Mouse (Mus musculus) ovary, adult 2 months (tissue): ENCODE results near the gene Carmil3. TPM values are rescaled to one million over a fixed set of nuclear protein-coding genes. Genes with fewer than 3 reads are reported as not detected.

Experiments used
- polyA plus RNA-seq: library from polyadenylated mRNA; depleted of rRNA; stranded (reverse); fragments of >200 nt; gene quantifications from 2 replicates; pipeline ENCODE4 v1.2.3, GENCODE M21; 2012; rRNA removed

Carmil3 gene
- polyA plus RNA-seq = 30.9 and 45.4 TPM in 2 replicates

DNA sequence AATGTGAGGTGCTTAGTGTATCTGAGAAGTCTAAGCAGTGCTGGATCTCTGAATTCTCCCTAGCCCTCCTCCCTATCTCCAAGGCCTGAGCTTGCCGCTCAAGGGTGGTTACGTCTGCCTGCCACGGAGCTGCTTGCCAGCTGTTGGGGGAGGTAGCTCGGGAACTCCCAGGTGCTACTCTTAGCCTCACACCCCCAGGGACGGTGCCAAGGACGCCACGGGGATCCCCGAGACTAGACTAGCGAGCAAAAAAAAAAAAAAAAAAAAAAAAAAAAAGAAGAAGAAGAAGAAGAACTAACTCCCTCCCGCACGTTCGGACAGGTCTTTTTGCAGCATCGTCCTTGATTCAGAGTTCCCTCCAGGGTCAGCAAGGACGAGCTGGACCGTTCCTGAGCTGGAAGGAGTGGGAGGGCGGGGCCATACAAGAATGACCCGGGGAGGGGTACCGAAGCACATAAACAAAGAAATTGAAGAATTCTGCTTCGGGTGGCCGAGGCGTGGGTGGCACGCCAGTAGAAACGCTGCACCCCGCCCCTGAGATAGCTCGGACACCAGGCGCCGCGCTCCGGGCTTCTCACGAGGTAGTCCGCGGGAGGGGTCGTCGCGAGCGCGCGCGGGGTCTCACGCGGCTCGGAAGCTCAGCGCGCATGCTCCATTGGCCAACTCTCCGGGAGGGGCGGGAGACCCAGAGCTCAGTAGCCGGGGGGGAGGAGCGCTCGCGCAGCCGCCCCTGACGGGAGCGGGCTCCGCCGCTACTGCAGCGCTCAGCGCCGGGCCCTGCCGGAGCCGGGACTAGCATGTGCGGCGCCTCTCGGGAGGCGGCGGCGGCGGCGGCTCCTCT is at the start of gene Carmil3:
Carmil3 (plus strand) TSS at position 291 of the 841 bp plus-strand sequence.

DNA sequence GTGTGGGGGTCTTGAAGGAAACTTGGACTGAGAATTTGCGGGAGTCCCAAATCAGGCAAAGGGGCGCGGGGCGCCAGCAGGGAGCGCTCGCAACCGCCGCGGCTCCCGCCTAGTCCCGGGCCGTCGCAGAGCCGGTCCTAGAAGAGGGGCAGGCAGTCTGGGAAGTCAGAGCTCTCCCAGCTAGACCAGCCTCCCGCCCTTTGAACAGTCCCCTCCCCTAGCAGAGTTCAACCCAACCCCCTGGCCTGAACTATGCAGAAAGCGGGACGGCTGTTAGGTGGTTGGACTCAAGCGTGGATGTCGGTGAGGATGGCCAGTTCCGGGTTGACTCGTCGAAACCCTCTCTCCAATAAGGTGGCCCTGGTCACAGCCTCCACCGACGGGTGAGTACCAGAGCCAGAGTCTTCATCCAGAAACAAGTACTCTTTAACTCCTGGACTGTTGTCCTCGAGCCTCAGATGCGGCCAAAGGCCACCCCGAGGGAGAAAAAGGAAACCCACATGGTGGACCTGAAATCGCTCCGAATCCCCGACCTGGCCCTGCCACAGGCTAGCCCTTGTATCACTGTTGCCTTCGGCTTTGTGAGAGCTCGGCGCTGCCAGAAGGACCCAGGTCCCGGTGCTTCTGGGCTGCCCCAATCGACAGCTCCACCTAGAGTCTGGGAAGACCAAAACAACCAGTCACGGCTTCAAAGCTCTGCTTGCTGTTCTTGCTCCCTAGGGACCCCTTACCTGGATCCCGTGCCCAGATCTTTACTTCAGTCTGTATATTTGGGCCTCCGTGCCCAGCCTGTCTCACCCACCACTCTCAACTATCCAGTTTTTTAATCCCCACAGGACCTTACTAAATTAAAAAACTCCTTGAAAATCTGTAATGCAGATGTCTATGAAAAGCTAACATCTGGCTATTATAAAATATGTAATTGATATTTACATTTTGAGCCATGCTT is 11.5 kb upstream of the Carmil3 start, which contains the start of gene Dhrs4:
Dhrs4 (plus strand) TSS at position 108 of the 949 bp plus-strand sequence.

DNA sequence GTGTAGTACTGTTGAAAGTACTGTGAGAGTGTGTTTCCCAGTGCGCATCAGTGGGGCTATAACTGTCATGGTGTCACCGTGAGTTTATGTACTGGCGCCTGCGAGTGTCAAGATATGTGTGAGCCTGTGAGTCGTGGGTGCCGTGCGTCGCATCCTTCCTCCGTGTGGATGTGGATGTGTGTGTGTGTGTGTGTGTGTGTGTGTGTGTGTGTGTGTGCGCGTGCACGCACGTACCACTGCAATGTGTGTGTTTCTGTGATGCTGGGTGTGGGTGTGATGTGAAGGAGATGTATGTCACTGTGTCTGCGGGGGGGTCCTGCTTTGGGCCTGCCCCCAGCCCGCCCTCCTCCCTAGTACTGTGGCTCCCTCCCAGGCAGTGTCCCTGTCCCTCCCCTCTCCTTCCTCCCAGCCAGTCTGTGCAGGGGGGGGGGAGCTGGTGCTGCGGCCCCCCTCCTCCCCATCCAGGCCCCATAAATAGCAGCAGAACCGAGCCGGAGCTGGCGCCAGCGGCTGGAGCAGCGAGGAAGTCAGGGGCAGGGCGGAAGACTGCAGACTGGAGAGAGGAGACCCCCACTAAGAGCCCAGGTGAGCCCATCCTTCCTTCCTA is 19.8 kb downstream of the Carmil3 start, which contains the start of gene Cpne6:
Cpne6 (plus strand) TSS at position 321 of the 607 bp plus-strand sequence.

DNA sequence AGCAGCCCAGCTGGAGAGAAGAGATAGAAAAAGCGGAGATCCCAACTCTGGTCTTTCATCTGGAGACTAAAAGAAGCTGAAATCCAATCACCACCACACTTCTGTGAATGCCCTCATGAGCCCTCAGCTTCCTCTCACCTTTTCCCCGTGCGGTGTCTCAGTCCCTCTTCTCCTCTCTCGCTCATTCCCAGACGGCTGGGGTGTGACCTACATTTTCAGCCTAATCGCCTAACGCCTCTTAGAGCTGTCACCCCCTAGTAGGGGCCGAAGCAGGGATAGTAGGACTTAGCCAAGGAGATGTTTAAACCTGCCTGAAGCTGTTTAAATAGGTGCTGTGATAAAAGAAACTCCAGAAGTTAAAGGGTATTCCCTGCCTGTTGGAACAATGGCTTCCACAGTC is 34.3 kb downstream of the Carmil3 start, which contains the start of gene Nrl:
Nrl (minus strand) TSS at position 197 of the 400 bp plus-strand sequence.

DNA sequence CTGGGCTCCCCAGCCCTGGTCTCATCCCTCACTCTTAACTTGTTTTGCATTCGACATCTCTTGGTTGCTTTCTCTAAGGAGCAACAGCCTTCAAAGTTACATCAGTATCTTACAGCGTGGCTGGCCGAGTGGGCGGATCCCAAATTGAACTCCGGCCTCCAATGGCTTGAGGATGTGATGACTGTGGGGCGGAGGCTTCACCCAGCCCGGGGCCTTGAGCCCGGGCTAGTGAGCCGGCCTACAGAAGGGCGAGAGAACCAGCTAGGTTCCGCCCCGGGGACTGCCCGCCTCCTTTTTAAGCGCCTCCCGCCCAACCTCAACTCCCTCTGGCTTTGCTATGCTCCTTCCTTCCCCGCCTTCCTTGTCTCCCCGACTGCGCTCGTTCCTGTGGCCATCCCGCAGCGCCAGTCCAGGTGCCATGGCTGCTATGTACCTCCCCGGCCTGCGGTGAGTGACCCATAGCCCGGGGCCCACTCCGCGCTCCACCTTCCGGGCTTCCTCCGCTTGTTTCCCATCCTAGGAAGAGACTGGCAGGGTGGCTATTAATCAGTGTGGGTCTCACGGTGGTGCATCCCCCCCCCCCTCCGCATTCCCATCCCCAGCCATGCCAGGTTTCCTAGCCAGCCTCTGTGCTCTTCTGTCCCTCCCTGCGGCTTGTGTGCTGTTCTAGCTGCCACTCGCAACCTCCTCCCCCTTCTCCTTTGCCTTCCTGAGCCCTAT is 49.8 kb downstream of the Carmil3 start, which contains the start of gene Pck2:
Pck2 (plus strand) TSS at position 200 of the 720 bp plus-strand sequence.

Other genes starting within 250 kb of the Carmil3 start
- gene Dhrs4, start 11.9 kb upstream of the Carmil3 start, polyA plus RNA-seq = 33.2 and 44.9 TPM in 2 replicates
- 0.11 and 0.29 TPM in 2 replicates for gene Cpne6, start 19.8 kb downstream of the Carmil3 start, polyA plus RNA-seq
- gene Nrl, start 34.3 kb downstream of the Carmil3 start, polyA plus RNA-seq = 0.25 and 0.51 TPM in 2 replicates
- gene Pck2, start 49.6 kb downstream of the Carmil3 start, polyA plus RNA-seq = 114 and 117 TPM in 2 replicates
- gene Dcaf11, start 69.4 kb downstream of the Carmil3 start, polyA plus RNA-seq = 107 and 112 TPM in 2 replicates
- gene A730061H03Rik, start 69.8 kb downstream of the Carmil3 start, polyA plus RNA-seq = 1.3 and 2.9 TPM in 2 replicates
- gene Fitm1, start 85.0 kb downstream of the Carmil3 start, polyA plus RNA-seq = 1.9 and 2.0 TPM in 2 replicates
- gene Psme1, start 87.5 kb downstream of the Carmil3 start, polyA plus RNA-seq = 58.3 and 96.0 TPM in 2 replicates
- 19.9 and 28.3 TPM in 2 replicates for gene Emc9, start 94.7 kb downstream of the Carmil3 start, polyA plus RNA-seq
- gene Psme2, start 100.5 kb downstream of the Carmil3 start, polyA plus RNA-seq = 46.8 and 51.0 TPM in 2 replicates
- gene Rnf31, start 101.1 kb downstream of the Carmil3 start, polyA plus RNA-seq = 42.3 and 49.7 TPM in 2 replicates
- gene Irf9, start 112.9 kb downstream of the Carmil3 start, polyA plus RNA-seq = 65.1 and 79.5 TPM in 2 replicates
- gene Rec8, start 127.4 kb downstream of the Carmil3 start, polyA plus RNA-seq = 6.2 and 9.8 TPM in 2 replicates
- 164 and 192 TPM in 2 replicates for gene Ipo4, start 145.3 kb downstream of the Carmil3 start, polyA plus RNA-seq
- 26.7 and 33.9 TPM in 2 replicates for gene Gm49378, start 147.2 kb downstream of the Carmil3 start, polyA plus RNA-seq
- 122 and 137 TPM in 2 replicates for gene Tm9sf1, start 153.2 kb downstream of the Carmil3 start, polyA plus RNA-seq
- 0.90 and 1.4 TPM in 2 replicates for gene Tssk4, start 159.5 kb downstream of the Carmil3 start, polyA plus RNA-seq
- 16.1 and 21.4 TPM in 2 replicates for gene Mdp1, start 169.9 kb downstream of the Carmil3 start, polyA plus RNA-seq
- 13.6 and 17.9 TPM in 2 replicates for gene Gmpr2, start 181.3 kb downstream of the Carmil3 start, polyA plus RNA-seq
- 199 and 293 TPM in 2 replicates for gene Nedd8, start 181.5 kb downstream of the Carmil3 start, polyA plus RNA-seq
- 10.7 and 14.9 TPM in 2 replicates for gene Tinf2, start 191.2 kb downstream of the Carmil3 start, polyA plus RNA-seq
- 1.5 and 1.9 TPM in 2 replicates for gene Tgm1, start 223.3 kb downstream of the Carmil3 start, polyA plus RNA-seq
- 47.9 and 58.1 TPM in 2 replicates for gene Rabggta, start 231.6 kb downstream of the Carmil3 start, polyA plus RNA-seq